Mouse (Mus musculus): ENCODE results near the gene Crybg1.
A peak's percentile ranks its signal among the peaks of the same experiment; 100 is the strongest.

Crybg1 gene

DNA sequence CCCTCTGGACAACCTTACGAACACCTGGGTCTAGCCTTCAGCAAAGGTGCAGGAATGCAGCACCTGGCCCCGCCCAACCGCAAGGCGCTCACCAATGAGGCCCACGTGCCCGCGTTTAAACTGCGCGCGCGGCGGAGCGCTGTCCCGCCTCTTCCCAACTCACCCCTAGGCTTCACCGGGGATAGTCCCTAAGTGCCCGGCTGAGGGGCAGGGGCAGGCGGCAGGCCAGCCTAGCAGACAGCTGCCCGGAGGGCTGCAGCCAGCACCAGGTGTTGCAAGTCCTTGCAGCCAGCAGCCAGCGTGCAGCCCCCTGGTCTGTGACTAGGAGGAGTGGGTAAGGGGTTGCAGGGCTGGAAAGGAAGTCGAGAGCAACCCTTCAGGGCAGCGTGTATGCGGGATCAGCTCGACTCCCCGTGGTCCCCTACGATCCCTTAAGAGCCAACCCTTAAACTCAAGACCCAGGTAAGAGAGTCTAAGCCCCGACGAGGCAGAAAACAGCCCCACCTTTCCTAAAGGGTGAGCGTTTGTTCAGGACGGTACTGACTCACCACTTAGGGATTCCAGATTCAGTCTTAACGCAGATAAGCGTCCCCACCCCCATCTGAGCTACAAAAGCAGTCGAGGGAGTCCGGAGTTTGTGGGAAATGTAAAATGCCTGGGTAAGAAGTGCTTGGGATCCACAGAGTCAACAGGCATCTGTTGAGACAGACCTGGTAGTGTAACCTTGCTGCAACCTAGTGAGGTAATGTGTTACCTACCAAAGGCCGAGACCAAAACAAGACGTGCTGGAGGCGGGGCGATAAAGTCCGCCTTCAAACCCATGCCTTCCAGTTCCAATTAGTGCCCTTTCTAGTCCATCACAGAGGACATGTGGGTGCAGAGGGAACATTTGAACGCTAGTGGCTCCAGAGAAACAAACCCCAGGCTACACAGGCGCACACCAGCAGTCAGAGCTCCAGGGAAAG lies 142.7 kb downstream of the Crybg1 start:
- DNase-seq (ENCODE audit: low read depth, low spot score): peak; percentile 48
- H3K36me3 ChIP-seq (ENCODE audit: control insufficient read depth, insufficient read depth, low read length, poor library complexity, severe bottlenecking): no peaks in the 10 kb centered on the region
- H3K27me3 ChIP-seq (ENCODE audit: control insufficient read depth, insufficient read depth, low read length, poor library complexity, severe bottlenecking): no peaks in the 10 kb centered on the region

DNA sequence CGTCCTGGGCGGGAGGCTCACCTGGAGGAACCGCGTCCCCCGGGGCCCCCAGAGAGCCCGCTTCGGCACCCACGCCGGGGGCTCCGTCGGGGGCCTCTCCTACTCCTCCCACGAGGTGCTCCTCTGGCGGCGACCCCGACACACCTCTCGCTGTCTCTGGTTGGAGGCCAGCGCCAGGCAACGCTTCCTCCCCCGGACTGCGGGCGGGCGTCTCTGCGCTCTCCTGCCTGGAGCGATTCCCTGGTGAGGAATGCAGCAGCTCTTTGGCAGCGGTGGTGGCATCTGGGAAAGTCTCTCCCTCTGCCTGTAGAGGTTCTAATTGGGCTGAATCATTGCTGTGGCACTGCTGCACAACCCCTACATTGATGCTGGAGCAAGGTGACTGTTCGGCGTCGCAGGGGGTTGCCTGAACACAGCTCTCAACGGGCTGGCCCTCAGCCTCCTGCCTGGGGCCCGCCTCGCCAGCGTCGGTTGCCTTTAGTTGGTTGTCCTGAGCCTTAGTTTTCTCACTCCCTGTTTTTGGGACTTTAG lies 144.4 kb downstream of the Crybg1 start:
- no peaks in the 10 kb centered on the region for H3K36me3 ChIP-seq (ENCODE audit: control insufficient read depth, insufficient read depth, low read length, poor library complexity, severe bottlenecking)
- peak; percentile 29 for DNase-seq (ENCODE audit: low read depth, low spot score)

DNA sequence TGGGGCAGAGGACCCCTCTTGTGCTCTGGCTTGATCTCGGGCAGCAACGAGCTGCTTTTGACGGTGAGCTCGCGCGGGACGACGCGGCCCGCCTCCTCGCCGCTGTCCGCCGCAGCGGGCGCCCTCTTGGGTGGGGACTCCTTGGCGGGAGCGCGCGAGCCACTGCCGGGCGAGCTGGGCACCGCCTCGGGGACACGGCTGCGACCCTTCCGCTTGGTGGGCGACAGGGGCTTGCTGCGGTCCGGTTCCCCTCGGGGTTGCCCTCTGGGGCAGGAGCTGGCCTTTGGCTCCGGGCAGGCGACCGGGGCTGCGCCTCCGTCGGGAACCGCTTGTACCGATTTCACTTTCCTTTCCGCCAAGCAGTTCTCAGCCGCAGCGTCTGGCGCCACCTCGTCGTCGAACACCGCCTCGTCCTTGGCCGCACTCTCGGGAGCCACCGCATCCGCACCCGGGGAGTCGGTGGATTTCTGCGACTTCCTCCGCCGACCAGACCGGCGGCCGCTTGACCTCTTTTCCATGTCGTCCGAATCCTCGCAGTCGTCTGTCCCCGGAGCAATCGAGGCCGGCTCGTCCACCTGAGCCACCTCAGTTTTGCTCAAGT lies 145.0 kb downstream of the Crybg1 start:
- Histone ChIP-seq H3K36me3 (ENCODE audit: control insufficient read depth, insufficient read depth, low read length, poor library complexity, severe bottlenecking) (no peaks in the 10 kb centered on the region), H3K27me3 (ENCODE audit: control insufficient read depth, insufficient read depth, low read length, poor library complexity, severe bottlenecking) (no peaks in the 10 kb centered on the region)
- DNase-seq (ENCODE audit: low read depth, low spot score): peak; percentile 80

More for the DNA sequence above, 144.4 kb downstream of the Crybg1 start:
- no peaks in the 10 kb centered on the region for H3K27me3 ChIP-seq (ENCODE audit: control insufficient read depth, insufficient read depth, low read length, poor library complexity, severe bottlenecking)

DNA sequence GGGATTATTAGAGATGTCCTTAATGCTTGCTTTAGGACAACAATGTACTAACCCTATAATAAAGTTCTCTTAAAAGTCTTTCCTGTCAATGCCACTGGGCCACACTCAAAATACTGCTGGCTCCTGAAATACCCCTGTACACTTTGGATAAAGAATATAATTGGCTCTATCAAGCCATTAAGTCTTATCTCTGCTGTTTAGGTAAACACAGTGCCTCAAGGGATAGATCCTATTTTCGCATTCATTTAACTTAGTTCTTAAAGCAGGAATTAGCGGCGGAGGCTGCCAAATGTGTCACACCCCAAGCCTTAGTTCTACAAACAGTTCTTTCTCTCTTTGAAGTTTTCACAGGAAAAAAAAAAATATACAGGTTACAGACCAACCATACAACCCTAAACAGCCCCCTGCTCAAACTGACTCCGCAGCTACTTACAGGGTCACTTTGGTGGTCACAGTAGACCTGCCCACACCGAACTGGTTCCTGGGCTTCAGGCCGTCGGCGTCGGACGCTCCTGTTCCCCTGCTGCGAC lies 145.6 kb downstream of the Crybg1 start:
- H3K27me3 ChIP-seq (ENCODE audit: control insufficient read depth, insufficient read depth, low read length, poor library complexity, severe bottlenecking): no peaks in the 10 kb centered on the region
- no peak for DNase-seq (ENCODE audit: low read depth, low spot score)
- H3K36me3 ChIP-seq (ENCODE audit: control insufficient read depth, insufficient read depth, low read length, poor library complexity, severe bottlenecking): no peaks in the 10 kb centered on the region

DNA sequence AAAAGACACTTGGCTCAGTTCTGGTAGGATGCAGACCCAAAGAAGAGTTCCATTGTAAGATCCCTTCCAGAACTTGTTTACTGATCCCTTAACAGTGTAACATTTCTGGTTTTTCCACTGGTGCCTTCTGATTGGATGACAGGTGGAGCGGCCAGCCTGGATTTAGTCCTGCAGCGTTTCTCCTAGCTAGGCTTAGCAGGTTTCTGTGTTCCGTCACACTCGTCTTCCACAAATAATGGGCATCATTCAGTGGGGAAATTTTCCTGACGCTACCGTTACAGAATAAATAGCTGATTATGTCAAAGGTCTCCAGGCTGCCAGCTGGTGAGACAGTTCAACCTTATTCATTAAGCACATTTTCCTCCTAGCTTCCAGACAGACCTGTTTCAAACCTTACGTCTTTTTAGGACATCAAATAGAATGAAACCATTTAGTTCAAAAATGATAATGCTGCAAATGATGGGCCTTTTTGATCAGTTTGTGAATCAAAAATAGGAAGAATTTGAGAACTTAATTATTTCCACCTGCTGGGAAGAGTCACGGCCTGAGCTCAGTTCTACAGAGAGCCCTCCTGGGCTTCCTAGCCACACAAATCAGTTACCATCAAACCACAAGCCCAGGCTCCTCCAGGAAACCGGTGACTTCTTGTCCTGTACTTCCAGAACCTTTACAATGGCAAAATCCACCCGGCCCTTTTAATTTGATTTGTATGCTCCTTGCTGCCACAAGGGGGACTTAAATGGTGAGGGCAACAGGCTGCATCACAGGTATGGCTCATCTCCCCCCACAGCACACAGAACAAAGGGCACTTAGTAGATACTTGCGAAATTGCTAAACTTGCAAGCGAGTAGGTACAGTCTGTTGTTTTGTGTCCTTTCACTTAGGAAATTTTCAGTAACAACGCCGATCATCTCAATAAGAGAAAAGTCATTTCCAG lies 146.4 kb downstream of the Crybg1 start:
- Histone ChIP-seq H3K27me3 (ENCODE audit: control insufficient read depth, insufficient read depth, low read length, poor library complexity, severe bottlenecking) (no peaks in the 10 kb centered on the region), H3K36me3 (ENCODE audit: control insufficient read depth, insufficient read depth, low read length, poor library complexity, severe bottlenecking) (no peaks in the 10 kb centered on the region)
- peak; percentile 79 for DNase-seq (ENCODE audit: low read depth, low spot score)

DNA sequence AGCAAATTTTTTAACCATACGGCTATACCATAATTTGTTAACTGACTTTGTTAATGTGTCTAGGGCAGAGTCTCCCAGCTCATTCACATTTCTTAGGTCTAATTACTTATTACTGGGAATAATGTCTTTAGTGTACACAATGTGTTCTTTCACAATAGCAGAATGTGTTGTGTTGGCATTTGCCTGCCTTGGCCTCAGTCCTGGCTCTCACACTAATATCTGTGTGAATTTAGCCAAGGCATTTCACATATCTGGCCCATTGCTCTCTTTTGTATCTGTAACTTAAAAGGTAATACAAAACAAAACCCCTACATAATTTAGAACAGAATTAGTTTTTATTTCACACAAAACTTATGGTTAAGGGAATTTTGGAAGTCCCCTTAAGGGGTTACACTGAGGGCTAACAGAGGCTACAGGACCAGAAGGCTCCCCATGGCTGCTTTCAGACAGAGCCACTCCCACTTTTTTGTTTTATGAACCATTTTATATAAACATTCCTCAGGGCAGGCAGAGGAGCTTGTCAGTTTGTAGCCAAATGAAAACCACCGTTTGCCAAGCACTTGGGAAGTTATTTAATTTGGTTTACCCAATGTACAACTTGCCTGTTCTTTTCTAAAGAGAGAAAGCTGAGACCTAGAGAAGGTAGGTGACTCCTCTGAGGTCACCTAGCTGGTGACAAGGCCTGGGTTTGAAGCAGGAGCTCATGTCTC lies 148.3 kb downstream of the Crybg1 start:
- H3K36me3 ChIP-seq (ENCODE audit: control insufficient read depth, insufficient read depth, low read length, poor library complexity, severe bottlenecking): no peaks in the 10 kb centered on the region
- H3K27me3 ChIP-seq (ENCODE audit: control insufficient read depth, insufficient read depth, low read length, poor library complexity, severe bottlenecking): no peaks in the 10 kb centered on the region
- no peak for DNase-seq (ENCODE audit: low read depth, low spot score)

DNA sequence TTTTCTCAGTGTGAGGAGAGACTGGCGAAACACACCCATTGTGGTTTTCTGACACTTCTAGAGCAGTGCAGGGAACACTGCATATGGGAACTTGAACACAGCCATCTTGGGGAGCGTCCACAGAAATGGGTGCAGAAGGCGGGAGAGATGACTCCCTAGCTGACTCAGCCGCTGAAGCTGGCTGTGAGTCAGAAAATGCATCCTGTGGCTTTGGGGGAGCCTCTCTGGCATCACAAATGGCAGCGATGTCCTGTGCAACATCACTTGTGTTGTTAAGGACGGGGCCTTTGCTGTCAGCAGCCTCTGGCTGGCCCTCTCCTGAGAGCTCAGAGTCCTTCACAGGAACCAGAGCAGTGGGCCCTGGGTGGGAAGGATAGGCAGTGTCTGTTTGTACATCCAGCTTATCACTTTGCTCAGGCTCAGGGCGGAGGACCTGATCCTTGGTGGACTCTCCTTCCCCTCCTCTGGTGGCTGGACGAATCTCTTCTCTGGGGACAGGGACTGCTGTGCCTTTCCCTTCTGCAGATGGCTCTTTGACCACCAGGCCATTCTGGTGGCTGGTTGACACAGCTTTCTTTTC lies 150.1 kb downstream of the Crybg1 start:
- Histone ChIP-seq H3K36me3 (ENCODE audit: control insufficient read depth, insufficient read depth, low read length, poor library complexity, severe bottlenecking) (0 out of 2 replicates have a peak, but pooled peaks cover under 1% of the 10 kb centered on the region), H3K27me3 (ENCODE audit: control insufficient read depth, insufficient read depth, low read length, poor library complexity, severe bottlenecking) (no peaks in the 10 kb centered on the region)
- no peak for DNase-seq (ENCODE audit: low read depth, low spot score)

DNA sequence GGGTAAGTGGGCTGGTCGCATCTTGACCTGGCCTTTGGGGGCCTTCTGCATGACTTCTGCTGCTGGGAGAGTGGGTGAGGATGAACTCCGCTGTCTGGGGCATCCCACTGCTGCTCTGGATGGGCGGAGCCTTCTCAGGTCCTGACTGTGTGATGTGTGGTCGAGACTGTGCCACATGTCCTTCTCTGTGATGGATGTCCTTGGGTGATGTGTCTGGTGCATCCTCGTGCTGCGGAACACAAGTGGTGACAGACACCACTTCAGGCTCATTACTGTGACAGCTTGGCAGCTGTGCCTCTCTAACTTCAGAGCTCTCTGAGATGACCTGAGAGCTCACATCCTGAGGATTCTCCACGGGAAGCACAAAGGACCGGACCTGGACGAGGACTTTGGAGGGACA lies 150.6 kb downstream of the Crybg1 start:
- DNase-seq (ENCODE audit: low read depth, low spot score): no peak
- no peaks in the 10 kb centered on the region for H3K27me3 ChIP-seq (ENCODE audit: control insufficient read depth, insufficient read depth, low read length, poor library complexity, severe bottlenecking)
- H3K36me3 ChIP-seq (ENCODE audit: control insufficient read depth, insufficient read depth, low read length, poor library complexity, severe bottlenecking): 0 out of 2 replicates have a peak, but pooled peaks cover 2% of the 10 kb centered on the region

DNA sequence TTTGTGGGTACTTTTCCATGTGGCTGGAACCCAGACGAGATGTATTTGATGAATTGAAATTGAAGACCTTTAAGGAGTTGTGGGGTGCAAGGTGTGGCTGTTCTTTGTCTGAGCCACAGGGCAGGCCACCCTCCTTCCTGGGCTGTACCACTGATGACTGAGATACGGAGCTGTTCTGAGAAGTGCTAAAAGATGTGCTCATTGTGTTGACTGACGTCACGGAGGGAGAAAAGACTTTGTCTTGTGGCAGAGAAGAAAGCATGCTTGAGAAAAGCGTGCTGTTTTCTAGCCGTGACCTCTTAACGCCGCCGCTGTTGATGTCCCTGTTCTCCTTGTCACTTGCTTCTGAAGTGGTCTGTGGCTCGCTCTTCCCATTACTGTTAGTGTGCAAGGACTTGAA lies 151.4 kb downstream of the Crybg1 start:
- Histone ChIP-seq H3K27me3 (ENCODE audit: control insufficient read depth, insufficient read depth, low read length, poor library complexity, severe bottlenecking) (no peaks in the 10 kb centered on the region), H3K36me3 (ENCODE audit: control insufficient read depth, insufficient read depth, low read length, poor library complexity, severe bottlenecking) (peaks cover 5% of the 10 kb centered on the region; the same call in 1 of the 2 replicates)
- peak; percentile 11 for DNase-seq (ENCODE audit: low read depth, low spot score)

DNA sequence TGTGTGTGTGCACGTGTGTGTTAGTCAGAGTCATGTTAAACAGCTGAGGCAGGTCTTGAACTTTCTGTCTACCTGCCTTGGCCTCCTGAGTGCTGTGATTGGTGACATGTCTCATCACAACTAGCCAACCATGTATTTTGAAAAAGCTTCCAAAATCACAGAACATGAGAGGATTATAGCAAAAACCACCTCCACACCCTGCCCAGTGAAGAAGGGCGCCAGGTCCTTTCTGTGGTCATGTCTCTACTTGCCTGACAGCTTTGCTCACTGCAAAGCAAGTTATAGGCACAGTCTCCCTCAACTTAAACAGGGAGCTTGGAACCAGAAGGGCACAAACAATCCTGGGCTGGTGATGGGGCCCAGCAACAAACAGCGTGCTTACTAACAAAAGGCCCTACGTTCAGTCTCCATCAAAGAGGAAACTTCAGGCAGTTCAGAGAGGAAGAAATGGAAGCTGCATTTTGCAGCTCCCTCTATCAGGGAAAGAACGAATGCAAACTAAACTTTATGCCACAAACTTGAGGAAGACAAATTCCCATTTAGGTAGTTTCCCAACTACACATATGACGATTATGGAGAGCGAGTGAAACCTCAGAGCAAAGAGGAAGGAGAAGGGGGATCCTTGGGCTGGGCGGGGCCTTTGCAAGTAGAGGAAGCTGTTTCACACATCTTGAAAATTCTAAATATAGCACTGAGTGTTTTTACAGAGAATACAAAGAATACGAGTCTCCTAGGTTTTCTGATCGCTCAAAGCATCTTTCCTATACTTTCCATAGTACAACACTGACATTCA lies 152.6 kb downstream of the Crybg1 start:
- H3K36me3 ChIP-seq (ENCODE audit: control insufficient read depth, insufficient read depth, low read length, poor library complexity, severe bottlenecking): peaks cover 8% of the 10 kb centered on the region; the same call in 1 of the 2 replicates
- H3K27me3 ChIP-seq (ENCODE audit: control insufficient read depth, insufficient read depth, low read length, poor library complexity, severe bottlenecking): no peaks in the 10 kb centered on the region
- peak; percentile 77 for DNase-seq (ENCODE audit: low read depth, low spot score)

DNA sequence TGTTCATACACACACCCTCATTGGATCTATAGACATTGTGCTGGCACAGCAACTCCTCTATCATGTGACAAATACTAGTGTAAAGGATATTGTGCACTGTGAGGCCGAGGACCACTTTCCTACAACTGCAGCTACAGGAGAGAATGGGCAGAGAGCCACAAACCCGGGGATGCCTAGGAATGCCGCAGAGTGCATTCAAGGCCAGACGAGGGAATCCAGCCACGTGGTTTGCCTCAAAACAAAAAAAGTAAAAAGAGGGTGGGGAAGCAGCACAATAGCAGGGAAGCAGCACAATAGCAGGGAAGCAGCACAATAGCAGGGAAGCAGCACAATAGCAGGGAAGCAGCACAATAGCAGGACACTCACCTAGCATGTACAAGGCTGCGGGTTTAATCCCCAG lies 155.5 kb downstream of the Crybg1 start:
- Histone ChIP-seq H3K36me3 (ENCODE audit: control insufficient read depth, insufficient read depth, low read length, poor library complexity, severe bottlenecking) (peaks cover 8% of the 10 kb centered on the region; the same call in 1 of the 2 replicates), H3K27me3 (ENCODE audit: control insufficient read depth, insufficient read depth, low read length, poor library complexity, severe bottlenecking) (no peaks in the 10 kb centered on the region)
- DNase-seq (ENCODE audit: low read depth, low spot score): no peak

DNA sequence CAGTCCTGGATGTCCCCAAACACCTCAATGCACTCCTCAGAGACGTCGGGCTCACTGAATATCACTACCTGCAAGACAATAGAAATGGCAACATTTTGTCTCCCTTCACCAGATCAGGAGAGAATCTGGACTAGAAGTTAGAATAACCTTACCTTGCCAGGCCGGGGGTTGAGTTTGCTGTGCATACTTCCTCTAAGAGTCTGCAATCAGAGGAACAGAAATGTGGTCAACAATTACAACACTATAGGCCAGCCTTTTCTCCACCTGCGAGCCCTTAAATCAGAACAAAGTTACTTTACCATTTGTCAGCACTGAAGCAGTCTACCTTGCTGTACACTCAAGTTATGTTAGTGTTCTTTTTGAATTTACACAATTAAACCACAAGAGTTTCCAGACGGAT lies 156.1 kb downstream of the Crybg1 start:
- peaks cover 14% of the 10 kb centered on the region for H3K36me3 ChIP-seq (ENCODE audit: control insufficient read depth, insufficient read depth, low read length, poor library complexity, severe bottlenecking)
- H3K27me3 ChIP-seq (ENCODE audit: control insufficient read depth, insufficient read depth, low read length, poor library complexity, severe bottlenecking): no peaks in the 10 kb centered on the region
- no peak for DNase-seq (ENCODE audit: low read depth, low spot score)

DNA sequence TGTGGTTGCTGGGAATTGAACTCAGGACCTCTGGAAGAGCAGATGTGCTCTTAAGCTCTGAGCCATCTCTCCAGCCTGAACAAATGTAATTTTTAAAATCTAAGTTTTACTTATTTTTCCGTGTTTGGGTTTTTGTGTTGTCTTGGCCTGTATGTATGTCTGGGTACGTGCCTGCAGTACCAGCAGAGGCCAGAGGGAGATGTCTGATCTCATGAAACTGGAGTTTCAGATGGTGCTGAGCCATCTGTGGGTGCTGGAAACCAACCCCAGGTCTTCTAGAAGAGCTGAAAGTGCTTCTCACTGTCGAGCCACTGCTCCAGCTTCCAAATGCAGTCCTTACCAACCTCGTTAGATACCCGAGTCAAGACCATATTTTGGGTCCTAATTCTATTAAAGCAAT lies 157.4 kb downstream of the Crybg1 start:
- DNase-seq (ENCODE audit: low read depth, low spot score): peak; percentile 9
- H3K36me3 ChIP-seq (ENCODE audit: control insufficient read depth, insufficient read depth, low read length, poor library complexity, severe bottlenecking): peaks cover 14% of the 10 kb centered on the region
- no peaks in the 10 kb centered on the region for H3K27me3 ChIP-seq (ENCODE audit: control insufficient read depth, insufficient read depth, low read length, poor library complexity, severe bottlenecking)

Measured in splenic B cell, adult 2 months (primary cell).